Mouse (Mus musculus) forebrain, postnatal 0 days (tissue): Measurements from ENCODE around the gene Uroc1. TPM values are rescaled to one million over a fixed set of nuclear protein-coding genes. Genes with fewer than 3 reads are reported as not detected.

Source experiments
- ATAC-seq: fragments of 200-750 bp; cut with Nextera tagmentation; 2 replicates; pipeline ENCODE4 v1.8.0; 2017; ENCODE audit warnings: mild to moderate bottlenecking, moderate library complexity
- DNase-seq: peaks from one replicate; pipeline ENCODE4 v3.0.0-alpha.2; 2015
- H3K27ac ChIP-seq: fragments of 300-500 bp; sonication (generic); 2 replicates; pipeline ENCODE4 v1.5.1; 2014; ENCODE audit warnings: low read depth, mild to moderate bottlenecking, antibody characterized with exemption, low read length, moderate library complexity, mixed read lengths
- H3K27me3 ChIP-seq: fragments of 300-500 bp; sonication (generic); 2 replicates; pipeline ENCODE4 v1.6.1; 2014; ENCODE audit warnings: mild to moderate bottlenecking, low read length, mixed read lengths; ENCODE audit not compliant: insufficient read depth
- H3K36me3 ChIP-seq: fragments of 300-500 bp; sonication (generic); 2 replicates; pipeline ENCODE4 v1.6.1; 2014; ENCODE audit warnings: mild to moderate bottlenecking, moderate library complexity; ENCODE audit not compliant: insufficient read depth
- H3K4me1 ChIP-seq: fragments of 300-500 bp; sonication (generic); 2 replicates; pipeline ENCODE4 v1.6.1; 2014; ENCODE audit warnings: antibody characterized with exemption; ENCODE audit not compliant: insufficient read depth
- H3K4me2 ChIP-seq: fragments of 300-500 bp; sonication (generic); 2 replicates; pipeline ENCODE4 v1.6.1; 2014; ENCODE audit warnings: low read depth, mild to moderate bottlenecking, moderate library complexity
- H3K4me3 ChIP-seq: fragments of 300-500 bp; sonication (generic); 2 replicates; pipeline ENCODE4 v1.5.1; 2014; ENCODE audit warnings: low read depth, low read length, mixed read lengths
- H3K9ac ChIP-seq: fragments of 300-500 bp; sonication (generic); 2 replicates; pipeline ENCODE4 v1.6.1; 2014; ENCODE audit warnings: mild to moderate bottlenecking
- H3K9me3 ChIP-seq: fragments of 300-500 bp; sonication (generic); 2 replicates; pipeline ENCODE4 v1.6.1; 2016; ENCODE audit warnings: low read length
- CTCF ChIP-seq: sonication (generic); IDR thresholded peaks from 2 replicates; pipeline ENCODE4 v1.5.1; 2016; ENCODE audit warnings: antibody characterized with exemption, control low read depth, low read depth
- WGBS: fragments of 180-500 bp; shearing (Covaris S2); extraction: QIAGEN DNeasy Blood & Tissue Kit; methylation state at CpG from one replicate; pipeline ENCODE4 v1.1.7; 2014; 5-methylcytosine and 5-hydroxymethylcytosine counted together
- polyA plus RNA-seq: library from polyadenylated mRNA; unstranded; fragments of >200 nt; fragmentation: Nextera tagmentation; extraction: Ambion mirVana; gene quantifications from 2 replicates; pipeline ENCODE4 v1.2.1, GENCODE M21; 2015
- total RNA-seq: library from RNA; depleted of rRNA; stranded (reverse); fragments of >200 nt; gene quantifications from 2 replicates; pipeline ENCODE4 v1.2.3, GENCODE M21; 2014

The Uroc1 gene
- total and polyA plus RNA-seq, 2 experiments from 2014 or later = not detected

DNA sequence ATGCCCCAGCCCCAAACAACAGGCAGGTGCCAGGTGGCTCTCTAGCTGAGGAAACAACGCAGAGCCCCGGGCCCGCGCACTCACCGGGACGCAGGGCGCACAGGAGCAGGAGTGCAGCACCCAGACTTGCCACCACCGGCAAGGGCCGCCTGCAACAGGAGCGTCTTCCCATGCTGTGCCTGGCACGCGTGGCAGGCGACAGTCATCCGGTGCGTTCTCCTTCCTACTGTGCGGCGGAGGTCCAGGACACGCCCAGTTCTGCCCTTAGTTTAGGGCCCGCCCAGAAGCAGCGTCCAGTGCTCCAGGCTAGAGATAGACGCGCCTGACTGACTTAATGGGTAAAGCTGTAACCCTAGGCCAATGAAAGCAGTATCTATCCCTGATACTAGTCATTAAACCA is 8.1 kb upstream of the Uroc1 start, which contains the start of gene Chst13:
Gene Chst13 (minus strand): TSS at position 195 of the 400 bp plus-strand sequence.
- Histone ChIP-seq H3K36me3 (no peaks in the 10 kb centered on the region), H3K9me3 (no peaks in the 10 kb centered on the region), H3K27ac (no peak within 1 kb of the TSS), H3K9ac (no peak within 1 kb of the TSS), H3K4me1 (no peaks in the 10 kb centered on the region), H3K4me3 (no peak within 1 kb of the TSS), H3K27me3 (no peaks in the 10 kb centered on the region; the same call in 1 of the 2 replicates), H3K4me2 (peak within 1 kb of the TSS; percentile 29; the same call in 1 of the 2 replicates)
- WGBS = 8% methylated on average over 22 of the region's 22 CpGs
- TF ChIP-seq CTCF = no peak
- DNase-seq (no peak), ATAC-seq (no peak)

- Histone ChIP-seq H3K27ac (no peak overlapping the region), H3K9me3 (no peaks in the 10 kb centered on the region), H3K4me2 (no peak overlapping the region), H3K9ac (no peak overlapping the region), H3K27me3 (no peaks in the 10 kb centered on the region; the same call in 1 of the 2 replicates), H3K36me3 (no peaks in the 10 kb centered on the region), H3K4me1 (no peaks in the 10 kb centered on the region), H3K4me3 (no peak overlapping the region)
- DNase-seq (peak; percentile 27), ATAC-seq (no peak)
- WGBS = 15% methylated on average over 6 of the region's 6 CpGs
- TF ChIP-seq CTCF = peak; percentile 70
Observed at GRCm38 (mm10) chr6:90327670-90328069, 5.4 kb upstream of the Uroc1 start.

DNA sequence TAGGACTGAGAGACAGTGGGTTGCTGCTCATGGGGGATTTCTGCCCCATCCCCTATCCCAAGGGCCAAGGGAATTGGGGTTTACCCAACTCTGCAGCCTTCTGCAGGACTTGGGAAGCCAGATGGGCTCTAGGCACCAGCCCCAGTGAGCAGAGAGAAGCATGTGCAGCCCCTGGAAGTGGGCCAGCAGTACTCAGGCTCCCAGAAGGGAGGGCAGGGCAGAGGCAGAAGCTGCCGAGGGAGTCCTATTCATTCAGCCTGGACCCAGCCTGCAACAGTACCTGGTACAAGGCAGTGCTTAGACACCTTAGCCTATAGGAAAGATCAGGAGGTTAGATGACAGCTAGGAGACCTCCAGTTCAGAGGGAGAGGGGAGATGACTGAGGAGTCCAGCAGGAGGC is 3.1 kb upstream of the Uroc1 start:
- DNase-seq (peak; percentile 78), ATAC-seq (peak; percentile 92)
- no peaks in the 10 kb centered on the region for H3K9me3 ChIP-seq
- H3K27me3 ChIP-seq = no peaks in the 10 kb centered on the region; the same call in 1 of the 2 replicates
- H3K4me1 ChIP-seq = no peaks in the 10 kb centered on the region
- H3K27ac ChIP-seq = no peak overlapping the region
- no peaks in the 10 kb centered on the region for H3K36me3 ChIP-seq
- no peak overlapping the region for H3K9ac ChIP-seq
- no peak overlapping the region for H3K4me2 ChIP-seq
- WGBS = 0% methylated on average over 1 of the region's 1 CpGs
- no peak overlapping the region for H3K4me3 ChIP-seq
- TF ChIP-seq CTCF = 0 out of 2 replicates have a peak, but pooled peaks have one; percentile 21

GRCm38 (mm10) chr6:90334244-90334643 is 1.2 kb downstream of the Uroc1 start:
- Histone ChIP-seq H3K9ac (no peak overlapping the region), H3K27me3 (no peaks in the 10 kb centered on the region), H3K4me1 (no peaks in the 10 kb centered on the region), H3K4me3 (no peak overlapping the region), H3K27ac (no peak overlapping the region), H3K9me3 (no peaks in the 10 kb centered on the region), H3K4me2 (no peak overlapping the region), H3K36me3 (no peaks in the 10 kb centered on the region)
- 75% methylated on average over 3 of the region's 3 CpGs for WGBS
- DNase-seq (no peak), ATAC-seq (no peak)
- no peak for TF ChIP-seq CTCF

DNA sequence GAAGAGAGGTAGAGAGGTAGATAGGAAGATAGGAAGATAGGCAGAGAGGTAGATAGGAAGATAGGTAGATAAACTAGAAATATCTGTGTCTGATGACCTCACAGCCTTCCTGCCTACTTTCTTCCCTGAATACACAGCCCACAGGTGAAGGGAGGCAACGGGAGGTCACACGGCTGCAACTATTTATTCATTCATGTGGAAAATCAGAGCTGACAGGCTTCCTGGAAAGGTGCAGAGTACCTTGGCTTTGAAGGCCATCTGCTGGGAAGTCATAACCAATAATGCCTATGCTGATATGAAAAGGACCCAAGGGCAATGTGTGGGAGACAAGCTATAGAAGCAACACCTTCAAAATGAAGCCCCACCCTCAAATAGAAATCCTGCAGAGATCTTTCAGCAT is 9.3 kb downstream of the Uroc1 start:
- H3K9ac ChIP-seq = no peak overlapping the region
- H3K27me3 ChIP-seq = no peaks in the 10 kb centered on the region
- ATAC-seq (no peak), DNase-seq (no peak)
- H3K4me1 ChIP-seq = no peaks in the 10 kb centered on the region
- 69% methylated on average over 2 of the region's 2 CpGs for WGBS
- no peak overlapping the region for H3K4me2 ChIP-seq
- H3K27ac ChIP-seq = no peak overlapping the region
- no peaks in the 10 kb centered on the region for H3K9me3 ChIP-seq
- H3K4me3 ChIP-seq = no peak overlapping the region
- H3K36me3 ChIP-seq = no peaks in the 10 kb centered on the region
- no peak for TF ChIP-seq CTCF

DNA sequence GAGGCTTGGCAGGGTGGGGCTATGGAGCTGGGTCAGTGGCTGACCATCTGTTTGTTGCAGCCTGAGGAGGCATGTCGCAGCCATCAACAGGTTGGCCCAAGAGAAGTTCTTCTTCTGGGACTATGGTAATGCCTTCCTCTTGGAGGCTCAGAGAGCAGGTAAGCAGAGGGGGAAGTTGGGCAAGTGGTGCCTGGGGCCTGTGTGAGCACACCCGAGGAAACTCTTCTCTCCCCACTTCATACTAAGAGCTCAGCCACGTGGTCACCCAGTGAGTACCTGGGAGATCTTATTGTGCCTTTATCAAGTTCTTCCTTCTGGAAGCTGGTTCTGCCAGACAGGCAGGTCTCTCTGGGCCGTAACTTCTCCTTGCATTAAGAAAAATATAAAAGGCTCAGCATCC is 14.1 kb downstream of the Uroc1 start:
- Histone ChIP-seq H3K27me3 (no peaks in the 10 kb centered on the region), H3K9ac (no peak overlapping the region), H3K4me2 (no peak overlapping the region), H3K36me3 (no peaks in the 10 kb centered on the region), H3K27ac (no peak overlapping the region), H3K9me3 (no peaks in the 10 kb centered on the region), H3K4me1 (no peaks in the 10 kb centered on the region), H3K4me3 (no peak overlapping the region)
- TF ChIP-seq CTCF = no peak
- WGBS = 85% methylated on average over 4 of the region's 4 CpGs
- ATAC-seq = no peak
- no peak for DNase-seq

DNA sequence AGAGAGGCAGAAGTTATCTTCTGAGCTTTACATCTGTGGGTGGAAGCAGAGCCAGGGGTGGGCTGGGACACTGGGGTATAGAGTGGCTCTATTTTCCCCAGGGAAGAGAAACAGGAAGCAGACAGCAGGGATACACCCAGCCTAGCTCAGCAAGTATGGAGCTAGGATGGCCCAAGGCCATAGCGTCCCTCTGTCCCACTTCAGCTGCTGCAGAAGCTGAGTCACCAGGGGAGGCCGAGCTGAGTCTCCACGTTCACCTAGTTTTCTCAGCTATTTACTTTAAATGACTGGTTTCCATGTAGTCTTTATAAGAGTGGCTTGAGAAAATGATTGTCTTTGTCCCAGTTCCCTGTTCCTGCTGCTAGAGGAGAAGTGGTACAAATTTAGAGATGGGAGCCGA is 15.4 kb downstream of the Uroc1 start:
- H3K4me1 ChIP-seq = no peaks in the 10 kb centered on the region
- TF ChIP-seq CTCF = no peak
- no peak for DNase-seq
- H3K9ac ChIP-seq = no peak overlapping the region
- WGBS = 89% methylated on average over 4 of the region's 4 CpGs
- H3K4me3 ChIP-seq = no peak overlapping the region
- no peak overlapping the region for H3K27ac ChIP-seq
- H3K27me3 ChIP-seq = no peaks in the 10 kb centered on the region
- H3K4me2 ChIP-seq = no peak overlapping the region
- H3K9me3 ChIP-seq = no peaks in the 10 kb centered on the region
- no peaks in the 10 kb centered on the region for H3K36me3 ChIP-seq
- no peak for ATAC-seq
